Mouse (Mus musculus): ENCODE measurements at regions not wholly inside any gene's neighbourhood (a gene's known extent, or its start where the extent isn't known, plus 50 kb on each side); places are given as distances from the start of the nearest gene placed in this dataset.

DNA sequence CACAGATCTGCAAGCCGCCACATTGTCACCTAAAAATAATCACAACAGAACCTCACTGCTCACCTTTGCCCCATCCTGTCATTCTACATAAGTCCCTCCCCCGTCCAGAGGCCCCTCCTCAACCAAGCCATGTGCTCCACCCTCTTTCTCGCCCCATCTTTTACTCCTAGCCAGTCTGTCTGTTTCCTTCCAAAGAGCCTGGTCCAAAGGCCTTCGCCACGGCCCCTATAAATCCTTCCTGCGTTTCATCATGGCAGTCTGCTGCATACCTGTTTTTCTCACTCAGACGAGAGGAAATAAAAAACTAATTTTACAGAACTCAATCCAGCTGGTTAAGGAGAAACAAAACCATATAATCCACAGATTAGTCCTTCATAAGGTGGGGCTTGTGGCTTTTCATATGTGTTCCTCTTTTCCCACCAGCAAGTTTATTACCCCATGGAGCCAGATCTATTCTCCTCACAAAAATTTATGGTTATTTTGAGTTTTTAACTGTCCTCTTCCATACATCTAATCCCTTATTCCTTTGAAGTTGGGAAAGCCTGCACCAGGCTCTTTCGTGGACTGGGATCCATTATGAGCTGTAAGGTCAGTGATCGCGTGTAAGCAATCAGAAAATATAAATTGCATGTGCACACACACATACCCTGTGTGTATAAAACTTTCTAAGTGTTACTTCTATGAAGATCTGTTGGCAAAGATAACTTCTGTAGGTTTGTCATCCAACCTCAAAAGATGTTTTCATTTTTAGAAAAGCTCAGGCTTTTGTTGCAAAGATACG, 236.9 kb upstream of the Rsrc1 start:
- TF ChIP-seq FLI1 (IDR thresholded peaks at IDR 0.05; ENCODE audit: low read length) (no peak), GATA1 (IDR thresholded peaks at IDR 0.05; ENCODE audit: borderline replicate concordance, low read length) (no peak)
